Mouse (Mus musculus): ENCODE data around the gene Lypd6b. TPM values are rescaled to one million over a fixed set of nuclear protein-coding genes. Genes with fewer than 3 reads are reported as not detected.

The Lypd6b gene
- polyA plus RNA-seq, 1 experiment from 2014 or later: 8.9 TPM

GRCm38 (mm10) chr2:49942100-49942499 lies 154.6 kb downstream of the Lypd6b start:
- WGBS: 49% methylated on average over 5 of the region's 5 CpGs
- DNase-seq (ENCODE audit: low spot score) (peak; percentile 25), ATAC-seq (replicated peaks; ENCODE audit: low FRiP score, low read depth) (no peak)
- peak; percentile 36; the same call in 1 of the 2 replicates for TF ChIP-seq CTCF (IDR thresholded peaks at IDR 0.05; ENCODE audit: low read depth)
- no peak overlapping the region for H3K9ac ChIP-seq (ENCODE audit: low read depth, low read length)
- no peaks in the 10 kb centered on the region for H3K4me1 ChIP-seq (replicated peaks; ENCODE audit: insufficient read depth, low read length)
- H3K4me3 ChIP-seq (replicated peaks; ENCODE audit: low read depth, low read length): no peak overlapping the region
- no peak overlapping the region for H3K27ac ChIP-seq
- H3K27me3 ChIP-seq (ENCODE audit: insufficient read depth, low read length): no peaks in the 10 kb centered on the region
- H3K36me3 ChIP-seq (ENCODE audit: insufficient read depth, low read length): no peaks in the 10 kb centered on the region
- no peak overlapping the region for H3K4me2 ChIP-seq (ENCODE audit: low read length)
- H3K9me3 ChIP-seq (replicated peaks; ENCODE audit: low read length): no peaks in the 10 kb centered on the region

DNA sequence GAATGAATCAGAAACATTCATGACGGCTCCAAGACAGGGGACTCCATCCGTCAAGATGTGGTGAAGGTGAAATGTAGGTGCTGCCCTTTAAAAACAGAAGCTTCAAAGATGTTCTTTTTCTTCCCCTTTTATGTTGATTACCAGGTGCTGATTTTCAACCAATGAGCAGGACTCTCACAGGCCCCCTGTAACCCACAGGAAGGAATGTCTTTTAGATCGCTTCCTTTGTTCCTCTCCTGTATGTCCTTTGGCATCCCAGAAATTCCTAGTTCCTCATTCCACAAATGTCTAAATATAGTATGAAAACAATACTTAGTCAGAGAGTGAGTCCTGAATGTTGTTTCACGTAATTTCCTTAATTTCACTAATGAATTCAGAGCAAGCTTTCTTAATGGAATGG lies 164.2 kb downstream of the Lypd6b start:
- Histone ChIP-seq H3K27me3 (ENCODE audit: insufficient read depth, low read length) (no peaks in the 10 kb centered on the region), H3K4me3 (replicated peaks; ENCODE audit: low read depth, low read length) (no peak overlapping the region), H3K9ac (ENCODE audit: low read depth, low read length) (no peak overlapping the region), H3K27ac (no peak overlapping the region), H3K36me3 (ENCODE audit: insufficient read depth, low read length) (no peaks in the 10 kb centered on the region), H3K9me3 (replicated peaks; ENCODE audit: low read length) (no peaks in the 10 kb centered on the region), H3K4me1 (replicated peaks; ENCODE audit: insufficient read depth, low read length) (no peaks in the 10 kb centered on the region), H3K4me2 (ENCODE audit: low read length) (no peak overlapping the region)
- DNase-seq (ENCODE audit: low spot score) (no peak), ATAC-seq (replicated peaks; ENCODE audit: low FRiP score, low read depth) (no peak)
- no peak for TF ChIP-seq CTCF (IDR thresholded peaks at IDR 0.05; ENCODE audit: low read depth)
- 57% methylated on average over 4 of the region's 4 CpGs for WGBS

DNA sequence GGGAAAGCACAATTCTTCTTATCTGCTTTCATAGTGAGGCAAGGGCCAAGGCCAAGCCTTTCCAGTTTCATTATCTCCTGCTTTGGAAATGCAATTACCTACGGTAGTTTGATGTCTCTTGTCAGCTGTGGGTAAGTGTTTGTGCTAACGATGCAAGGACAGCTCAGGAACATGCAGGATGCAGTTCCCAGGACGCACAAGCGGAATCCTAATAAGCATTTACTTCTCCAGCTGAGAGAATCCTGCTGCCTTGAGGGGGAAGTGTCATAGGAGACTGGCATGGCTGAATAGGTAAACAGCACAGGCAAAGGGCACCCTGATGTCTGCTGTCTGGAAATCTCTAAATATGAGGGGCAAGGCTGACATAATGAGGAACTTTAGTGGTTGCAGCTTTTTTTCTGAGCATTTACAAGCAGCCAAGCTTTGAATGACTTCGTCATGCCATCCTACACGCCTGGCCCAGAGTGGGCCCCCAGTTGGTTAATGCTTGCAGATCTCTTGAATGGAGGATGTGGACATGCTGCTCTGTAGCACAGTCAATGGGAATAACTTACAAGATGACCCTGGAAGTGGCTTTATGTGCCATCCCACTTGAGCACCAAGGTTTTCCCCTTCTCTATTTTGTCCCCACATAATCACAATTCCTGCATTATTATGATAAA lies 165.3 kb downstream of the Lypd6b start:
- Histone ChIP-seq H3K27ac (no peak overlapping the region), H3K4me1 (replicated peaks; ENCODE audit: insufficient read depth, low read length) (no peaks in the 10 kb centered on the region), H3K9ac (ENCODE audit: low read depth, low read length) (no peak overlapping the region), H3K27me3 (ENCODE audit: insufficient read depth, low read length) (no peaks in the 10 kb centered on the region), H3K9me3 (replicated peaks; ENCODE audit: low read length) (no peaks in the 10 kb centered on the region), H3K4me2 (ENCODE audit: low read length) (no peak overlapping the region), H3K36me3 (ENCODE audit: insufficient read depth, low read length) (no peaks in the 10 kb centered on the region), H3K4me3 (replicated peaks; ENCODE audit: low read depth, low read length) (no peak overlapping the region)
- no peak for ATAC-seq (replicated peaks; ENCODE audit: low FRiP score, low read depth)
- no peak for TF ChIP-seq CTCF (IDR thresholded peaks at IDR 0.05; ENCODE audit: low read depth)
- DNase-seq (ENCODE audit: low spot score): no peak
- WGBS: 65% methylated on average over 6 of the region's 6 CpGs

GRCm38 (mm10) chr2:49957449-49957848 lies 170.0 kb downstream of the Lypd6b start:
- Histone ChIP-seq H3K4me1 (replicated peaks; ENCODE audit: insufficient read depth, low read length) (no peaks in the 10 kb centered on the region), H3K9me3 (replicated peaks; ENCODE audit: low read length) (no peaks in the 10 kb centered on the region), H3K9ac (ENCODE audit: low read depth, low read length) (no peak overlapping the region), H3K4me3 (replicated peaks; ENCODE audit: low read depth, low read length) (no peak overlapping the region), H3K27ac (no peak overlapping the region), H3K27me3 (ENCODE audit: insufficient read depth, low read length) (no peaks in the 10 kb centered on the region), H3K4me2 (ENCODE audit: low read length) (no peak overlapping the region), H3K36me3 (ENCODE audit: insufficient read depth, low read length) (no peaks in the 10 kb centered on the region)
- 39% methylated on average over 2 of the region's 2 CpGs for WGBS
- no peak for DNase-seq (ENCODE audit: low spot score)
- TF ChIP-seq CTCF (IDR thresholded peaks at IDR 0.05; ENCODE audit: low read depth): no peak
- ATAC-seq (replicated peaks; ENCODE audit: low FRiP score, low read depth): no peak

- no peaks in the 10 kb centered on the region for H3K4me1 ChIP-seq (replicated peaks; ENCODE audit: insufficient read depth, low read length)
- H3K9ac ChIP-seq (ENCODE audit: low read depth, low read length): no peak overlapping the region
- H3K9me3 ChIP-seq (replicated peaks; ENCODE audit: low read length): no peaks in the 10 kb centered on the region; the same call in 1 of the 2 replicates
- no peaks in the 10 kb centered on the region for H3K36me3 ChIP-seq (ENCODE audit: insufficient read depth, low read length)
- no peaks in the 10 kb centered on the region for H3K27me3 ChIP-seq (ENCODE audit: insufficient read depth, low read length)
- no peak overlapping the region for H3K4me3 ChIP-seq (replicated peaks; ENCODE audit: low read depth, low read length)
- 87% methylated on average over 2 of the region's 2 CpGs for WGBS
- TF ChIP-seq CTCF (IDR thresholded peaks at IDR 0.05; ENCODE audit: low read depth): no peak
- H3K4me2 ChIP-seq (ENCODE audit: low read length): no peak overlapping the region
- no peak for DNase-seq (ENCODE audit: low spot score)
- no peak overlapping the region for H3K27ac ChIP-seq
- ATAC-seq (replicated peaks; ENCODE audit: low FRiP score, low read depth): no peak
Observed at GRCm38 (mm10) chr2:49961991-49962390, 174.5 kb downstream of the Lypd6b start.

GRCm38 (mm10) chr2:49964899-49965298 lies 177.4 kb downstream of the Lypd6b start:
- DNase-seq (ENCODE audit: low spot score) (no peak), ATAC-seq (replicated peaks; ENCODE audit: low FRiP score, low read depth) (no peak)
- WGBS: 37% methylated on average over 3 of the region's 3 CpGs
- no peaks in the 10 kb centered on the region; the same call in 1 of the 2 replicates for H3K9me3 ChIP-seq (replicated peaks; ENCODE audit: low read length)
- no peak overlapping the region for H3K4me3 ChIP-seq (replicated peaks; ENCODE audit: low read depth, low read length)
- H3K36me3 ChIP-seq (ENCODE audit: insufficient read depth, low read length): no peaks in the 10 kb centered on the region
- no peaks in the 10 kb centered on the region for H3K27me3 ChIP-seq (ENCODE audit: insufficient read depth, low read length)
- no peak for TF ChIP-seq CTCF (IDR thresholded peaks at IDR 0.05; ENCODE audit: low read depth)
- no peak overlapping the region for H3K4me2 ChIP-seq (ENCODE audit: low read length)
- no peaks in the 10 kb centered on the region for H3K4me1 ChIP-seq (replicated peaks; ENCODE audit: insufficient read depth, low read length)
- H3K27ac ChIP-seq: no peak overlapping the region
- no peak overlapping the region for H3K9ac ChIP-seq (ENCODE audit: low read depth, low read length)

DNA sequence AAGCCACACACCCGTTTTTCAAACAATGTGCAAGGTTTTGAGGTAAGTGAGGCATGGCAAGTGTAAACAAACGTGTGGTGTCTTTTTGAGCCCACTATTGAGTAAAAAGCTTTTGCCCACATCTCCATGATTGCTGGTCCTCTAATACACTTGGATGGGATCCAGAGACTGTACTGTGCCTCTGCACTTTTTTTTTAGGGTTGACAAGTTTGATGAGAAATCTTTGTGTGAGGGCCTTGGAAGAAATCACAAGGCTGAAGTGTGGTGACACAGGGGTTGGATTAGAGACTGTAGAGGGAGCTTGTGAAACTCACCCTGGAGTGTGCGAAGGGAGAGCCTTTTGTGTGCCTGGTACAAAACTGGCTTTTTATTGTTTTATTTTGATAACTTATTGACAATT lies 180.3 kb downstream of the Lypd6b start:
- no peaks in the 10 kb centered on the region for H3K4me1 ChIP-seq (replicated peaks; ENCODE audit: insufficient read depth, low read length)
- no peaks in the 10 kb centered on the region for H3K27me3 ChIP-seq (ENCODE audit: insufficient read depth, low read length)
- no peak overlapping the region for H3K4me3 ChIP-seq (replicated peaks; ENCODE audit: low read depth, low read length)
- no peak overlapping the region for H3K4me2 ChIP-seq (ENCODE audit: low read length)
- no peak overlapping the region for H3K27ac ChIP-seq
- TF ChIP-seq CTCF (IDR thresholded peaks at IDR 0.05; ENCODE audit: low read depth): no peak
- H3K36me3 ChIP-seq (ENCODE audit: insufficient read depth, low read length): no peaks in the 10 kb centered on the region
- DNase-seq (ENCODE audit: low spot score) (no peak), ATAC-seq (replicated peaks; ENCODE audit: low FRiP score, low read depth) (no peak)
- 57% methylated on average over 3 of the region's 3 CpGs for WGBS
- no peaks in the 10 kb centered on the region; the same call in 1 of the 2 replicates for H3K9me3 ChIP-seq (replicated peaks; ENCODE audit: low read length)
- H3K9ac ChIP-seq (ENCODE audit: low read depth, low read length): no peak overlapping the region
